Mouse (Mus musculus) liver, embryonic 14.5 days (tissue): ENCODE results near the gene Ccdc167. TPM values are rescaled to one million over a fixed set of nuclear protein-coding genes. Genes with fewer than 3 reads are reported as not detected.
"Not testable (repeated sequence)": the region's sequence is repeated elsewhere in the genome, so short reads cannot be mapped to it uniquely, and the experiment has no call there.

Experiments used
- ATAC-seq: fragments of 200-750 bp; cut with Nextera tagmentation; 2 replicates; pipeline ENCODE4 v1.8.0; 2017; ENCODE audit warnings: moderate number of reproducible peaks, mild to moderate bottlenecking, moderate library complexity; ENCODE audit not compliant: insufficient read depth
- DNase-seq, 3 experiments: peaks; one replicate each; pipeline ENCODE4 v3.0.0-alpha.2; 2012 to 2013; ENCODE audit warnings: low read depth in 3 of 3, low spot score in 3 of 3
- H3K27ac ChIP-seq: fragments of 300-500 bp; sonication (generic); 2 replicates; pipeline ENCODE4 v1.5.1; 2014; ENCODE audit warnings: moderate library complexity, mild to moderate bottlenecking, control low read depth, inconsistent platforms
- H3K27me3 ChIP-seq: fragments of 300-500 bp; sonication (generic); 2 replicates; pipeline ENCODE4 v1.6.1; 2014; ENCODE audit warnings: mild to moderate bottlenecking, low read length, moderate library complexity; ENCODE audit not compliant: control insufficient read depth, insufficient read depth
- H3K36me3 ChIP-seq: fragments of 300-500 bp; sonication (generic); replicated peaks from 2 replicates; pipeline ENCODE4 v1.6.1; 2014; ENCODE audit warnings: low read depth; ENCODE audit not compliant: control insufficient read depth, insufficient read depth
- H3K4me1 ChIP-seq, 2 experiments: fragments of 200-500 bp in 1 of 2; fragments of 300-500 bp in 1 of 2; sonication (generic) in 1 of 2; replicated peaks; 2 replicates each; pipeline ENCODE4 v1.6.1; 2012 to 2014; ENCODE audit warnings: antibody characterized with exemption in 1 of 2, inconsistent platforms in 1 of 2, low read length in 1 of 2; ENCODE audit not compliant: control insufficient read depth in 2 of 2, insufficient read depth in 2 of 2
- H3K4me2 ChIP-seq: fragments of 300-500 bp; sonication (generic); 2 replicates; pipeline ENCODE4 v1.6.1; 2014; ENCODE audit warnings: low read depth, mild to moderate bottlenecking, control low read depth, moderate library complexity
- H3K4me3 ChIP-seq, 2 experiments: fragments of 200-500 bp in 1 of 2; fragments of 300-500 bp in 1 of 2; sonication (generic) in 1 of 2; 2 replicates each; pipeline ENCODE4 v1.5.1; 2012 to 2014; ENCODE audit warnings: low read depth in 2 of 2, low read length in 2 of 2, mild to moderate bottlenecking in 2 of 2, control low read depth in 1 of 2, inconsistent platforms in 1 of 2, moderate library complexity in 1 of 2; ENCODE audit not compliant: insufficient read depth in 1 of 2
- H3K9ac ChIP-seq: fragments of 300-500 bp; sonication (generic); replicated peaks from 2 replicates; pipeline ENCODE4 v1.6.1; 2014; ENCODE audit warnings: mild to moderate bottlenecking, control low read depth, moderate library complexity
- H3K9me3 ChIP-seq: fragments of 300-500 bp; sonication (generic); 2 replicates; pipeline ENCODE4 v1.6.1; 2016; ENCODE audit warnings: low read length, mixed read lengths; ENCODE audit not compliant: control insufficient read depth
- CTCF ChIP-seq: IDR thresholded peaks from 2 replicates; pipeline ENCODE4 v1.5.1; 2016; ENCODE audit warnings: antibody characterized with exemption, low read depth, control low read depth
- EP300 ChIP-seq: IDR thresholded peaks from 2 replicates; pipeline ENCODE4 v1.6.1; 2016; ENCODE audit warnings: antibody characterized with exemption, low read depth
- WGBS: fragments of 180-500 bp; shearing (Covaris S2); extraction: QIAGEN DNeasy Blood & Tissue Kit; methylation state at CpG from one replicate; pipeline ENCODE4 v1.1.7; 2014; ENCODE audit not compliant: insufficient replicate concordance; 5-methylcytosine and 5-hydroxymethylcytosine counted together
- polyA plus RNA-seq, 2 experiments: library from polyadenylated mRNA; depleted of rRNA in 1 of 2; stranded (reverse) in 1 of 2; unstranded in 1 of 2; fragments of >200 nt; fragmentation: Nextera tagmentation in 1 of 2; extraction: Ambion mirVana in 1 of 2; gene quantifications; 2 replicates each; pipeline versions ENCODE4 v1.2.1 to v1.2.3; 2012 to 2014

Ccdc167 gene
- polyA plus RNA-seq, 2 experiments = 7.6 to 10.1 TPM

DNA sequence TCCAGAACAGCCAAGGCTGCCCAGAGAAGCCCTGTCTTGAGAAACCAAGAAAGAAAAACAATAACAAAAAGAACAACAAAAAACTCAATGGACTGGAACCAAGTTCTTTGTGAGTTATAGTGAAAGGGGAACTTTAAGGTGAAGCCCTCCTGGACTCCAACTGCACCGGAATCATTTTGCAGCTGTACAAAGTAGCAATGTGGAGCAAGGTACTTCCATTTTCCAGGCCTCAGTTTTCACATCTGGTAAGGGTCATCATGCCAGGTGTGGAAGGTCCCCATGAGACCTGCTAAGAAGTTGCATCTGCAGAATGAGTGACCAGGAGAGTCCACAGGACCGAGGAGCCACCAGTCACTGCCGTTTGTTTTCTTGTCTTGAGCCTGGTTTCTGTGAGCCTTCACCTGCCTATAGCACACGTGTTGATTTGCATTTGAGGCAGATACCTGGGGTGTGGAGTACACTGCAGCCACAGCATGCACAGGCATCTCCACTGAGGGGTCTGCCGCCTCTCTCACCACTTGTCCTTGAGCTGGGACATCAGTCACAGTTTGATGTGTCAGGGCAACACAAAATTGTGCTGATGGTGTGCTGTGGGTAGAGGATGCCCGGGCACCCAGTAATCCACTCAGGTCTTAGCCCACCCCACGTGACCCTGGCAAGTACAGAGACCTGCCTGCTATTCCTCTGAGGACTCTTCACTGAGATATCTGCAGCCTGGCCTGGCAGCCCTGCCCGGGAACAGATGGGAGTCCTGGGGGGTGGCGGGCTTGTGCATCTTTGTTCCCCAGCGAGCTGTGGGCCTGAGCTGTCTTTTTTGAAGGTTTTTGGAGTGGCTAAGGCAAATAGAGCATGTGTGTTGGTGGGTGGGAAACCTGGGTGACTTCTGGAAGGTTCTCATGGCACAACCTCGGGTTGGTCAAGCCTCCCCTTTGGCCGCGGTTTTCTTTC is 3.1 kb upstream of the Ccdc167 start:
- Histone ChIP-seq H3K4me3 (no peak overlapping the region), H3K9ac (no peak overlapping the region), H3K27ac (no peak overlapping the region), H3K4me1 (peaks cover 10 to 14% of the 10 kb centered on the region in 2 experiments), H3K27me3 (no peaks in the 10 kb centered on the region), H3K36me3 (no peaks in the 10 kb centered on the region), H3K9me3 (no peaks in the 10 kb centered on the region), H3K4me2 (no peak overlapping the region)
- no peak for ATAC-seq
- TF ChIP-seq CTCF = no peak
- no peak for TF ChIP-seq EP300
- 65% methylated on average over 13 of the region's 13 CpGs for WGBS
- no peak for DNase-seq

DNA sequence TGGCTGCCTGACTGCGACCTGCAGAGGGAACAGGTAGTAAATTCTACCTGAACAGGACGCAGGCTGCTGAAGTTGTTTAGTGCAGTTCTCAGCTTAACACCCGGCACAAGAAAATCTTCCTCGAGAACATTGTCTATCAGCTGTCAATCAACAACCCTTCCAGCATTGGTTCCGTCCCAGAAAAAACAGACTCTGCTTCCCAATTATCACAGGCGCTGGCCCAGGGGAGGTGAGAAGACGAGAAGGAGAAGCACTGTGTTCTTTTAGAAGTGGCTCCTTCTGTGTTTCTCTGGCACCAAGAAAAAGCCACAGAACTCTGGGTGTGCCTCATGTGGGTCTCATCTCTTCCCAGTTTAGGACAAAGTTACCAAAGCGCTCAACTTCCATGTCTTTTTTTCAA is 1.8 kb upstream of the Ccdc167 start:
- H3K9me3 ChIP-seq = no peaks in the 10 kb centered on the region
- DNase-seq (no peak), ATAC-seq (no peak)
- H3K27me3 ChIP-seq = no peaks in the 10 kb centered on the region
- H3K4me3 ChIP-seq = no peak overlapping the region
- peaks cover 10 to 14% of the 10 kb centered on the region in 2 experiments for H3K4me1 ChIP-seq
- H3K9ac ChIP-seq = no peak overlapping the region
- H3K36me3 ChIP-seq = no peaks in the 10 kb centered on the region
- no peak overlapping the region for H3K4me2 ChIP-seq
- WGBS = 72% methylated on average over 8 of the region's 8 CpGs
- TF ChIP-seq EP300 (no peak), CTCF (no peak)
- H3K27ac ChIP-seq = no peak overlapping the region

DNA sequence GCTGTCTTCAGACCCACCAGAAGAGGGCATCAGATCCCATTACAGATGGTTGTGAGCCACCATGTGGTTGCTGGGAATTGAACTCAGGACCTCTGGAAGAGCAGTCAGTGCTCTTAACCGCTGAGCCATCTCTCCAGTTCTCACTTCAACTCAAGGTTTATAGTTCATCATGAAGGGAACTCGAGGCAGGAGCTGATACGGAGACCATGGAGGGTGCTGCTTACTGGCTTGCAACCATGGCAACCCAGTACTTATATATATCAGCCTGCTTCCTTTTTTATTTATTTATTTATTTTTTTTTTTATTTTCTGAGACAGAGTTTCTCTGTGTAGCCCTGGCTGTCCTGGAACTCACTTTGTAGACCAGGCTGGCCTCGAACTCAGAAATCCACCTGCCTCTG is 3.1 kb downstream of the Ccdc167 start:
- not testable (repeated sequence) for H3K4me3 ChIP-seq, H3K4me2 ChIP-seq, H3K27me3 ChIP-seq, ATAC-seq, H3K27ac ChIP-seq, H3K9me3 ChIP-seq, DNase-seq, H3K9ac ChIP-seq, H3K36me3 ChIP-seq
- WGBS = 82% methylated on average over 4 of the region's 4 CpGs
- H3K4me1 ChIP-seq = peaks cover 10 to 16% of the 10 kb centered on the region in 2 experiments

DNA sequence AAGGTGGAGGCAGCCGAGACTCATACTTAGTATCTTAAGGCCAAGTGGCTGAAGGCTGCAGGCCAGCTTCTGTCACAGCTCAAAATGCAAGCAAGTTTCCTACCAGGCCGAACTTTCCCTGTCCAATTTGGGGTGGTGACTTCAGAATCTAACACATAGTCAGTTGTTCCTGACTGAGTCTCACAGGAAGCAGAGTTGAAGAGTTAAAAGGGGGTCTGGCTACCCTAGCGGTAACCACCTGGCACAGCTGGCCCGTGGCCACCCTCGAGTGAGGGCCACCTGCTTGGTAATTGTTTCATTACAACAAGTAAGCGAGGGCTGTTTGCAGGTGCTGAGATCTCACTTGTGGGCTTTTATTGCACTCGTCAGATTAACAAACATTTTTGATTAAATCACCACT is 4.3 kb downstream of the Ccdc167 start:
- Histone ChIP-seq H3K36me3 (no peaks in the 10 kb centered on the region), H3K27ac (no peak overlapping the region), H3K9me3 (no peaks in the 10 kb centered on the region), H3K4me2 (no peak overlapping the region), H3K4me1 (peaks cover 10 to 18% of the 10 kb centered on the region in 2 experiments), H3K4me3 (no peak overlapping the region), H3K27me3 (no peaks in the 10 kb centered on the region), H3K9ac (no peak overlapping the region)
- ATAC-seq (no peak), DNase-seq (no peak)
- WGBS = 73% methylated on average over 7 of the region's 7 CpGs
- TF ChIP-seq CTCF = no peak
- TF ChIP-seq EP300 = no peak

DNA sequence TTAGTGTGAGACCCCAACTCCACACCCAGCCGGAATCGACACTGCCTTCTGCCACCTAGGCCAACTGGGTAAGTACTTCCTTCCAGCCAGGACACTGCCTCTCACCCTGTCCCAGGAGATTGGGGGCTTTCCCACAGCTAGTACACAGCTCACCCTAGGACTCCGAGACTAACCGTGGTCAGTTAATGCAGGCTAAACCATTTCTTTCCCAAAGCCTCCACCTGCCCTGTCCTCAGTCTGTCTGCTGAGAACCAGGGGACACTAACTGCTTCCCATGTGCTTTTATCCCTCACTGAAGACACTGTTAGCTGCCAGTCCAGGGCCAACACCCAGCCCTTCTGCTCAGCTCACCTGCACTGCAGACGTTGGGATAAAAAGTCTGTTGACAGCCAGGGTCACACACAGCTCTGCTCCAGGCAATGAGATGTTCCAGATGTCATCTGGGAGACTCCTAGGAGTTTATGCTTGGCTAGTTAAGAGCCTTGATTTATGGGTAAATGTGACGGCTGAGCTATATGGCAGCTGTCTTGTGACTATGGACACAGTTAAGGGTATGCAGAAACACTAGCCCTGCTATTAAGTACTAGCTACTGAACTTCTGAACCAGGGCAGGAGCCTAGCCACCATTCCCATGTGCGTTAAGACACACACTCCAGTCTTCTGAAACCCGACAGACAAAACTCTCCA is 5.0 kb downstream of the Ccdc167 start:
- Histone ChIP-seq H3K9ac (no peak overlapping the region), H3K4me2 (no peak overlapping the region), H3K36me3 (no peaks in the 10 kb centered on the region), H3K4me3 (no peak overlapping the region), H3K27ac (no peak overlapping the region), H3K4me1 (peaks cover 6 to 14% of the 10 kb centered on the region in 2 experiments), H3K27me3 (no peaks in the 10 kb centered on the region), H3K9me3 (no peaks in the 10 kb centered on the region)
- 74% methylated on average over 8 of the region's 8 CpGs for WGBS
- no peak for ATAC-seq
- TF ChIP-seq CTCF = no peak
- TF ChIP-seq EP300 = no peak
- no peak for DNase-seq
